Comparison of ENCODE assay signal across 24 mouse cellular contexts in genomic region chr1:33249474-33249873, GRCm38 (mm10).
"Had no signal": no experiment of that assay in that cellular context is flagged by ENCODE, and none has a peak within 500 bp of the region (broad histone marks: within the 10 kb centered on the region; RNA-seq: fewer than 3 reads in every experiment).

No protein-coding gene starts in this region.

- H3K4me2 ChIP-seq: intestine, embryonic 15.5 days; limb, embryonic 12.5 days; limb, embryonic 15.5 days; liver, embryonic 12.5 days; liver, embryonic 15.5 days; lung, embryonic 15.5 days; midbrain, embryonic 13.5 days; neural tube, embryonic 13.5 days had no signal

- H3K27ac ChIP-seq: intestine, embryonic 15.5 days; limb, embryonic 12.5 days; limb, embryonic 15.5 days; liver, embryonic 12.5 days; liver, embryonic 15.5 days; lung, embryonic 15.5 days; midbrain, embryonic 10.5 days; midbrain, embryonic 13.5 days; neural tube, embryonic 13.5 days had no signal

- DNase-seq: kidney, adult 18-20 months; kidney, adult 9 months; kidney, postnatal 14 days; kidney, postnatal 4 days; left cerebral cortex, postnatal 4 days; lung, adult 18-20 months; lung, postnatal 10 days; lung, postnatal 36 days; retina, postnatal 1 day; thymus, adult 2 months; thymus, postnatal 14 days; thymus, postnatal 4 days had no signal

- H3K4me3 ChIP-seq: intestine, embryonic 15.5 days; limb, embryonic 12.5 days; limb, embryonic 15.5 days; liver, embryonic 12.5 days; liver, embryonic 15.5 days; lung, embryonic 15.5 days; megakaryocyte, embryonic 14.5 days; midbrain, embryonic 10.5 days; midbrain, embryonic 13.5 days; myocyte; neural tube, embryonic 13.5 days had no signal

- H3K9ac ChIP-seq: intestine, embryonic 15.5 days; limb, embryonic 12.5 days; limb, embryonic 15.5 days; liver, embryonic 12.5 days; liver, embryonic 15.5 days; lung, embryonic 15.5 days; midbrain, embryonic 13.5 days; neural tube, embryonic 13.5 days had no signal

- H3K27me3 ChIP-seq: intestine, embryonic 15.5 days; limb, embryonic 12.5 days; limb, embryonic 15.5 days; liver, embryonic 12.5 days; liver, embryonic 15.5 days; lung, embryonic 15.5 days; megakaryocyte, embryonic 14.5 days; midbrain, embryonic 13.5 days; neural tube, embryonic 13.5 days had no signal

- H3K9me3 ChIP-seq: intestine, embryonic 15.5 days; limb, embryonic 12.5 days; limb, embryonic 15.5 days; liver, embryonic 12.5 days; lung, embryonic 15.5 days; midbrain, embryonic 10.5 days; midbrain, embryonic 13.5 days; neural tube, embryonic 13.5 days had no signal

- H3K36me3 ChIP-seq: intestine, embryonic 15.5 days; limb, embryonic 12.5 days; limb, embryonic 15.5 days; liver, embryonic 12.5 days; liver, embryonic 15.5 days; lung, embryonic 15.5 days; midbrain, embryonic 10.5 days; midbrain, embryonic 13.5 days; neural tube, embryonic 13.5 days had no signal

- ATAC-seq: intestine, embryonic 15.5 days; liver, embryonic 12.5 days; midbrain, embryonic 13.5 days; midbrain, embryonic 16.5 days had no signal

- H3K4me1 ChIP-seq: intestine, embryonic 15.5 days; liver, embryonic 12.5 days; liver, embryonic 15.5 days; lung, embryonic 15.5 days; megakaryocyte, embryonic 14.5 days; midbrain, embryonic 10.5 days; midbrain, embryonic 13.5 days; neural tube, embryonic 13.5 days had no signal
